Mouse (Mus musculus) hindbrain, embryonic 10.5 days (tissue): ENCODE data around the gene Coa7. TPM values are rescaled to one million over a fixed set of nuclear protein-coding genes. Genes with fewer than 3 reads are reported as not detected.

ENCODE experiments used
- DNase-seq: peaks from one replicate; pipeline ENCODE4 v3.0.0-alpha.2; 2017; ENCODE audit warnings: low spot score
- H3K27ac ChIP-seq: fragments of 300-500 bp; sonication (generic); 2 replicates; pipeline ENCODE4 v1.5.1; 2016; ENCODE audit warnings: mild to moderate bottlenecking, moderate library complexity
- H3K27me3 ChIP-seq: fragments of 300-500 bp; sonication (generic); 2 replicates; pipeline ENCODE4 v1.6.1; 2016; ENCODE audit warnings: mild to moderate bottlenecking; ENCODE audit not compliant: poor library complexity, insufficient read depth, severe bottlenecking
- H3K36me3 ChIP-seq: fragments of 300-500 bp; sonication (generic); 2 replicates; pipeline ENCODE4 v1.6.1; 2016; ENCODE audit warnings: mild to moderate bottlenecking, moderate library complexity
- H3K4me1 ChIP-seq: fragments of 300-500 bp; sonication (generic); replicated peaks from 2 replicates; pipeline ENCODE4 v1.6.1; 2016; ENCODE audit warnings: mild to moderate bottlenecking
- H3K4me3 ChIP-seq: fragments of 300-500 bp; sonication (generic); 2 replicates; pipeline ENCODE4 v1.5.1; 2016; ENCODE audit warnings: mild to moderate bottlenecking, moderate library complexity
- H3K9me3 ChIP-seq: fragments of 300-500 bp; sonication (generic); 2 replicates; pipeline ENCODE4 v1.6.1; 2016; ENCODE audit warnings: mild to moderate bottlenecking, moderate library complexity
- WGBS: fragments of 180-500 bp; shearing (Covaris S2); methylation state at CpG from one replicate; pipeline ENCODE4 v1.1.7; 2016; 5-methylcytosine and 5-hydroxymethylcytosine counted together
- polyA plus RNA-seq: library from polyadenylated mRNA; unstranded; fragments of >200 nt; fragmentation: Nextera tagmentation; extraction: Ambion mirVana; gene quantifications from 2 replicates; pipeline ENCODE4 v1.2.1, GENCODE M21; 2016

Gene Coa7
- 65.2 and 68.6 TPM in 2 replicates for polyA plus RNA-seq

DNA sequence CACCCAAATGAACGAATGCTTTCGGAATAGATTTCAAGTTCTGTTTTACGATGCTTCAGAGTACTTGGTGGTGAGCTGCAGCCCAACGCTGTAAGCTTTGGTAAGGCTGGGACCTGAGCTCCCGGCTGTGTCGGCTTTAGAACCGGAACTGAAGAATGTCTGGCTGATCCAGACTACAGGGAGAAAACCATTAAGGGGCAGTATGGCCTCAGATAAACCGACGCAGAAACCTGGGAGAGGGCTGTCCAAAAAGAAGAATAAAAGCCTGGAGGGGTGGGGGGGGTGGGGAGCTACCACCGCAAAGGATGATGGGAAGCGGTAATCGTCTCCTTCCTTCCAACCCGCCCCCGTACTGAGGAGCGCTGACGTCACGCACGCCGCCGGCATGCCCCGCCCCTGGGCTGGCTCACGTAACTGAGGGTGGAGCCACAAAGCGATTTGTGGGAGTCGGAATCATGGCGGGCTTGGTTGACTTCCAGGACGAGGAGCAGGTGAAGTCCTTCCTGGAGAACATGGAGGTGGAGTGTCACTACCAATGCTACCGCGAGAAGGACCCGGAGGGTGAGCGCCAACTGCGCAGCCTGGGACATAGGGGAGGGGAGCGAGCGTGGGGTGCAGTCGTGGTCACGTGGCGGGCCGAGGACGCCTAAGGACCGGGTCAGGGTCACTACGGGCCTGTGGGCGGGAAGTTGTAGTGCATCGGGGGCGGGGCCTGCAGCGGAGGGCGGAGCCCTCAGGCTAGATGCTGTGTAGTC lies at the start of gene Coa7:
Coa7 (plus strand) TSS at position 411 of the 755 bp plus-strand sequence.
- Histone ChIP-seq H3K4me3 (peak within 1 kb of the TSS; percentile 62), H3K9me3 (no peaks in the 10 kb centered on the region), H3K27ac (peak within 1 kb of the TSS; percentile 89), H3K4me1 (peaks cover 15% of the 10 kb centered on the region), H3K27me3 (no peaks in the 10 kb centered on the region), H3K36me3 (peaks cover 31% of the 10 kb centered on the region)
- peak; percentile 99 for DNase-seq
- 1% methylated on average over 45 of the region's 45 CpGs for WGBS

DNA sequence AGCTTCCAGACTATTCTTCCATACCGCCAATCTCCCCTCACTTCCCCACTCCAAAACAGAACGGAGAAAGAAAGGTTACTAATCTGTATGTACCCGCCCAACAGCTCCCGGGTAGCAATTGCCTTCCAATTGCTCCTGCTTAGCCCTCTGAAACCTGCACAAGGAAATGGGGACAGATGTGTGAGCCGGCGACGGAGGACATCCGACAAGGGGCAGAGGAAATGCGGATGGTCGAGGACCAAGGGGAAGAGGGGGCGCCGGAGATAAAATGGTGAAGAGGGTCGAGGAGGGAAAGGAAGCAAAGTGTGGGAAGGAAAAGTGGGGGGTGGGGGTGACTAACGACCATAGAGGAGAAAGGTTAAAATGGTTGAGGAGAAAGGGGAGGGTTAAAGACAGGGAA lies 27.7 kb upstream of the Coa7 start:
- H3K9me3 ChIP-seq: peaks cover 2% of the 10 kb centered on the region; the same call in 1 of the 2 replicates
- DNase-seq: peak; percentile 41
- peaks cover 13% of the 10 kb centered on the region; the same call in 1 of the 2 replicates for H3K36me3 ChIP-seq
- peaks cover 19% of the 10 kb centered on the region for H3K4me1 ChIP-seq
- H3K4me3 ChIP-seq: peak overlapping the region; percentile 94
- H3K27ac ChIP-seq: peak overlapping the region; percentile 96
- 1% methylated on average over 14 of the region's 14 CpGs for WGBS
- no peaks in the 10 kb centered on the region for H3K27me3 ChIP-seq

DNA sequence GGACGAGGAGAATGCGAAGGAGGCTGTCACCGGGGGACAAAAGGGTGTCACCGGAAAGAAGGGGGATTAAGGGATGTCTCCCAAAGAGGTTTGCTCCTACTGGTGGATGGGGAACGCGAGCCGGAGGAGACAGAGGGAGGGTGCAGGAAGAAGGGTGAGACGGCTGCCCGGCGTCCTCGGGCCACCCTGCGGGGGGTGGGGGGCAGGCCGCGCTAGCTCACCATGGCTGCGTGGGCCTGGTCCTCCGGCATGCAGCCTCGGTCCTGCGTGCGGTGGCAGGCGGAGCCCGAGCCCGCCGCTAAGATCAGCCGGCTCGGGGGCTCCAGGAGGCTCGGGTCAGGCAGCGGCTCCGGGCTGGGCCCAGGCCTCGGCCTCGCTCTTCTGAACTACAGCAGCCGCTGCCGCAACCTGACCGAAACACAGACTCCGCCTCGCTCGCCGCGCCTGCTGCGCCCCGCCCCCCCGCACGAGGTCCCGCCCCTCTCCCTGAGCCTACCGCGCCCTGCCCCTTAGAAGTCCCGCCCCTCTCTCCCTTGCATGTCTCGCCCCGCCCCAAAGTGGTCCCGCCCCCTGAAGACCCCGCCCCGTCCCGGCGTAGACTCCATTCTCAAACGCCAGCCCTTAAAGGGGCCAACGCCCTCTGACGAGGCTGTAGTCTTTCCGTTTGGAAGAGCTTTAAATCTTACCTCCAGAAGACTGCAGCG lies 27.1 kb upstream of the Coa7 start, which contains the start of gene Zyg11b:
Zyg11b (minus strand) TSS at position 427 of the 704 bp plus-strand sequence.
- peak within 1 kb of the TSS; percentile 94 for H3K4me3 ChIP-seq
- H3K36me3 ChIP-seq: peaks cover 13% of the 10 kb centered on the region; the same call in 1 of the 2 replicates
- peak within 1 kb of the TSS; percentile 96 for H3K27ac ChIP-seq
- H3K9me3 ChIP-seq: peaks cover 5% of the 10 kb centered on the region; the same call in 1 of the 2 replicates
- WGBS: under 1% methylated on average over 58 of the region's 58 CpGs
- H3K27me3 ChIP-seq: no peaks in the 10 kb centered on the region
- DNase-seq: peak; percentile 97
- H3K4me1 ChIP-seq: peaks cover 19% of the 10 kb centered on the region

DNA sequence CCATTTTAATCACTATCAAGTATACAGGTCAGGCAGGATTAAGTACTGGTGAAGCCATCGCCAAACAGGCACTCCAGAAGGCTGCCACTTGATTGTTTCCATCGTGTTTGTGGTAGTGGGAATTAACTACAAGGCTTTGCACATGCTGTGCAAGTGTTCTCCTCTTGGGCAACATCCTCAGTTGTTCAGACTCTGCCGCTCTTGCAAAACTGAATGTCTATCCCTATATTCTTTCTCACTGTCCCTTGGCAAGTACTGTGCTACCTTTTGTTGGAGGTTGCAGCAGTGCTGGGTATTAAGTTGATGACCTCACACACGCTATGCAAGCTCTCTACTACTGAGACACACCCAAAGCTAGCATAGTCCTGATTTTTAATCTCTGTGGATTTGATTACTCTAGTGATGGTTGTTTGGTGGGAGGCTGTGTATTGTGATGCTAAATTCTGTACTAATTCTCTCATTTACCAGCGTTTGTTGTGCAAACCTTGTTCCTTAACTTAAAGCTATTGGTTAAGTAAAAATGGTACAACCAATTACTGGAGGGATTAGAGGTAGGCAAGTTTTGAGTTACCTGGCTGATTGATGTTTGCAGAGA lies 25.5 kb upstream of the Coa7 start:
- Histone ChIP-seq H3K4me3 (no peak overlapping the region), H3K9me3 (peaks cover 10% of the 10 kb centered on the region; the same call in 1 of the 2 replicates), H3K27ac (no peak overlapping the region), H3K27me3 (no peaks in the 10 kb centered on the region), H3K36me3 (no peaks in the 10 kb centered on the region), H3K4me1 (peaks cover 19% of the 10 kb centered on the region)
- WGBS: 80% methylated on average over 5 of the region's 5 CpGs
- DNase-seq: no peak

DNA sequence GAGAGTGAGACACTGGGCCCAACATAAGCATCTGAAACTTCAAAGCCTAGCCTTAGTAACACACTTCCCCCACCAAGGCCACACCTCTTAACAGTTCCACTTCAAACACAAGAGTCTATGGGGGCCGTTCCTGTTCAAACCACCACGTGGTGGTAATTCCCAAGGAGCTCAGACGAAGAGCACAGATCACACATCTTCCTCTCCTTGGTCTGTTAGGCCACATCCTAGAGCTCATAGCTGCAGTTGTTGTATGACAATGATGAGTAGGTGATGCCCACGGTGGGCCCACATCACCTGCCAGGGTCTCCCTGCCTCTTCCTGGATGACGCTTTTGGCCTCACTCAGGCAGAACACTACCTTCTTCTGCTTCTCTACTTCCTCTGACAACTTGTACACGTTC lies 17.2 kb upstream of the Coa7 start:
- WGBS: 79% methylated on average over 6 of the region's 6 CpGs
- Histone ChIP-seq H3K9me3 (peaks cover 12% of the 10 kb centered on the region; the same call in 1 of the 2 replicates), H3K36me3 (no peaks in the 10 kb centered on the region), H3K27ac (no peak overlapping the region), H3K4me3 (no peak overlapping the region), H3K4me1 (no peaks in the 10 kb centered on the region), H3K27me3 (no peaks in the 10 kb centered on the region)
- DNase-seq: no peak

DNA sequence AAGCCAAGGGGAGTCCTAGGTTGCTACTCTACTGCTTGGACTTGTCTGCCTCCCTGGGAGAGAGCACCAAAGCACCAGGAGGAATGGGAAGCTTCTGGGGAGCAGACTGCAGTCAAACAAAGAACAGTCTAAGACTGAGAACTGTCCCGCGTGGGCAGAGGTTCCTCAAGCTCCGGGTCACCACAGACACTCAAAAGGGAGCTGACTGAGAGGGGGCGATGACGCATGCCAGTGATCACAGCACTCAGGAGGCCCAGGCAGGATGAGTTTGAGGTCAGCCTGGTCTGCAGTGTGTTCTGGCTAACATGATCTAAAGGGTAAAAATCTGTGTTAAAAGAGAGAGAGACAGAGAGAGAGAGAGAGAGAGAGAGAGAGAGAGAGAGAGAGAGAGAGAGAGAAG lies 13.9 kb upstream of the Coa7 start:
- 47% methylated on average over 5 of the region's 5 CpGs for WGBS
- no peak for DNase-seq
- no peak overlapping the region for H3K4me3 ChIP-seq
- no peaks in the 10 kb centered on the region for H3K36me3 ChIP-seq
- no peaks in the 10 kb centered on the region for H3K9me3 ChIP-seq
- no peaks in the 10 kb centered on the region for H3K27me3 ChIP-seq
- H3K4me1 ChIP-seq: no peaks in the 10 kb centered on the region
- no peak overlapping the region for H3K27ac ChIP-seq

DNA sequence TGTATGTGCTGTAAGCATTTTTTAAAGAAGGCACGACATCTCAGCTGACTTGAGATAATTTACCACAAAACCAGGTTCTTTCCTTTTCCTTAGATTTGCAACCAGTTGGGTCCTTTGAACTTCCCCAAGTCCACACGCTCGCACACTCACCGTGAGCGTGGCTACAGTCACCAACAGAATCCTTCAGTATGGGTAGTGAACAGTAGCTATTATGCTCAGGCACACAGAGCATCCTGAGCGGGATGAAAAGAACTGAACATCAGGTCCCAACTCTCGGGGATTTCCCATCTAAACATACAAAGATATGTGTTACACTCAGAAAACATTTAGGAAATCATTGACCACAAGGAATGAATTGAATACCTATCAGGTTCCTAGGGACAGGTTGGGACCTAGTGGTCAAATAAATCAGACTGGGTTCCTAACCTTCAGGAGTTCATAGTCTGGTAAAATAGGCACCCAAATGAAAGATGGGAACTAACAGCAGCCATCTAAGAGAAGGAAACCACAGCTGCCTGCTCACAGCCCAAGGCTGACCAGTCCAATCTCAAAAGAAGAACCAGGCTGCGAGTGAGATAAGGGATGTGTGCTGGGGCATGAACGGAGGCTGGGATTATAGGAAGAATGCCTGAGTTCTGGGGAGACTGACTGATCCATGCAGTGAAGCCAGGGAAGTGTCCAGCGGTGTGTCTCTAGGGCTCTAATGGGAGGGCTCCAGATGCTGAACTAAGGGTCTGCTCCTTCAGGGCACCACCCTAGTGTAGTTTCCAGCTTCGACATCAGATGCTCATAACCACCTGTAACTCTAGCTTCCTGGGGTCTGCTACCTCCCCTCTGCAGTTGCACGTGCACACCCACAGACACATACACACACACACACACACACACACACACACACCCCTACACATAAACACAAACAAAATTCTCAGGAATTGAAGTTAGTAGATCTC lies 10.0 kb upstream of the Coa7 start:
- no peaks in the 10 kb centered on the region for H3K9me3 ChIP-seq
- WGBS: 85% methylated on average over 12 of the region's 12 CpGs

DNA sequence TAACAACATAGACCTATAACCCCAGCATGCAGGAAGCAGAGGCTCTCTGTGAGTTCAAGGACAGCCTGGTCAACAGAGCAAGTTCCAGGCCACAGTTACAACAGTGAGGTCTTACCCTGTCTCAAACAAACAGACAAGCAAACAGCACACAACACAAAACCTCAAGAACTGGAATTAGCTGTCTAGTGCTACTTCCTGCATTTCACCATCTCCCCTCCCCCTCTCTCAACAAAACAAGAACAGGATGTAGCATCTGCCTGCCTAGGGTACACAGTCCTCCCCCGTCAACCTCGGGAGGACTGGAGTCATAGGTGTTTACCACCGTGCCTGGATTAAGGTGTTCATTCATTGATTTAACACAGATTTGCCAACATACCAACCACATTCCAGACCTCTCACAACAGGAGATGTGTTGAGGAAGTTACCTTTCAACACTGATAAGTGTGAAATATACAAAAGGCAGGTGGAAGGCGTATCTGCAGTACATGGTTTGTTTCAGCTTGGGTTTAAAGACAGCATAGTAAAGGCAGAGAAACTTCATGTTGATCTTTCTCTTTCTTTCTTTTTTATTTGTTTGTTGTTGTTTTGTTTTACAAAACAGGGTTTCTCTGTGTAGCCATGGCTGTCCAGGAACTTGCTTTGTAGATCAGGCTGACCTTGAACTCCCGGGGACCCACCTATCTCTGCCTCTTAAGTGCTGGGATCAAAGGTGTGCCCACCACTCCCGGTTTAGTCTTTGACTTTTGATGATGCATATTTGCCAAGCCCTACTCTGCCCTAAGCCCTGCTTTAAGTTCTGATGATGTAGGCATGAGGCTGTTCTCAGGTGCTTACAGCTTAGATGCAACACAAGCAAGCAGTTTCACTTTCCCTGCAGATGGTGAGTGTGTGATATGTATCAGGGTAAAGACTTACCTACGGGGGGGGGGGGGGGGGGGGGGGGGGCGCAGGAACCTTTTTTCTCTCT lies 9.0 kb upstream of the Coa7 start:
- Histone ChIP-seq H3K9me3 (no peaks in the 10 kb centered on the region), H3K4me3 (no peak overlapping the region), H3K4me1 (no peaks in the 10 kb centered on the region), H3K27ac (no peak overlapping the region), H3K36me3 (no peaks in the 10 kb centered on the region), H3K27me3 (no peaks in the 10 kb centered on the region)
- WGBS: 73% methylated on average over 8 of the region's 8 CpGs
- DNase-seq: no peak

More for the DNA sequence above, 10.0 kb upstream of the Coa7 start:
- Histone ChIP-seq H3K4me3 (no peak overlapping the region), H3K36me3 (no peaks in the 10 kb centered on the region), H3K27me3 (no peaks in the 10 kb centered on the region), H3K27ac (no peak overlapping the region), H3K4me1 (no peaks in the 10 kb centered on the region)
- no peak for DNase-seq

DNA sequence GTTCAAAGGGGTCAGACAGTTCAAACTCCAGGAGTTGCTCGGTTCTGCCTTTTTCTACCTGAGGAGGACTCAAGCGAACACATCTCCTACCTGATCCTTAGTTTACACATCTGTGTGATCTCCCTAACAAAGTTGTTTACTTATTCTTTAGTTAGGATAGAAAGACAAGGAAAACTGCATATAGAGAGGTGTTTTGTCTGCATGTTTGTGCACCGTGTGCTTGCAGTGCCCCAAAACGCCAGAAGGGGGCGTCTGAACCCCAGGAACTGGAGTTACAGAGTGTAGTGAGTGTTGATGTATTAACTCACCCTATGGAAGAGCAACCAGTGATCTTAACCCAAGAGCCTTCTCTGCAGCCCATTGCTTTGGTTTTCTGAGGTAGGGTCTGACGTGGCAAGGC lies 8.2 kb upstream of the Coa7 start:
- Histone ChIP-seq H3K9me3 (no peaks in the 10 kb centered on the region), H3K27ac (no peak overlapping the region), H3K27me3 (no peaks in the 10 kb centered on the region), H3K36me3 (no peaks in the 10 kb centered on the region), H3K4me3 (no peak overlapping the region), H3K4me1 (no peaks in the 10 kb centered on the region)
- 69% methylated on average over 6 of the region's 6 CpGs for WGBS
- DNase-seq: no peak

DNA sequence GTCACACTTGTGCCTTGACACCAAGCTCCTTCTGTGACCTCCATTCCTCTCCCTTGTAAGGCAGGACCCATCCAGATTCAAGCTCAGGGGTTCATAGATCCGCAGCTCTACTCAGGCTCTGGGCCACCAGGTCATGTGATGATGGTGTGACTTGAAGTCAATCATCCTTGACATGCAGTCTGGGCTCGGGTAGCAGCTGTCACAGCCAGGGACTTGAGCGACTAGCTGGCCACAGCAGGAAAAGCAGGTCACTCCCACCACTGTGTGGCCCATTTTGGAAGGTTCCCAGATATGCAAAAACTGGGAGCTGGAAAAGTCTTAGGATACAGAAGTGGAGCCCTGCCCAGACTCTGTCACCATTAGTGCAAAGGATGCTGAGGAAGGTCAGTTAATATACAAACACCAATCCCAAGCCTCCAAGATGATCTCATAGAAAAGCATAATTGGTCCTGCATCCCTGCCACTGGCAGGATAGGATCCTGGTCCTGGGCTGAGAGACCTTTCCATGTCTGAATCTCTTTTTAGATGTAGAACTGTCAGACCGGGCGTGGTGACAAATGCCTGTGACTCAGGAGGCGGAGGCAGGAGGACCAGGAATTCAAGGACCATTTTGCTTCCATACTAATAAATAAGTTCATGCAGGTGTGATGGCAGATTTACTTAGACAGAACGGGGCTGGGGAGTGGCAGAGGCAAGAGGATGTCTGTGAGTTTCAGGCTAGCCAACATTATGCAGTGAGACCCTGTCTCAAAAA lies 7.1 kb upstream of the Coa7 start:
- WGBS: 80% methylated on average over 7 of the region's 7 CpGs
- H3K4me1 ChIP-seq: no peaks in the 10 kb centered on the region
- no peaks in the 10 kb centered on the region for H3K27me3 ChIP-seq
- DNase-seq: no peak
- no peak overlapping the region for H3K27ac ChIP-seq
- H3K36me3 ChIP-seq: no peaks in the 10 kb centered on the region
- H3K4me3 ChIP-seq: no peak overlapping the region
- H3K9me3 ChIP-seq: no peaks in the 10 kb centered on the region

DNA sequence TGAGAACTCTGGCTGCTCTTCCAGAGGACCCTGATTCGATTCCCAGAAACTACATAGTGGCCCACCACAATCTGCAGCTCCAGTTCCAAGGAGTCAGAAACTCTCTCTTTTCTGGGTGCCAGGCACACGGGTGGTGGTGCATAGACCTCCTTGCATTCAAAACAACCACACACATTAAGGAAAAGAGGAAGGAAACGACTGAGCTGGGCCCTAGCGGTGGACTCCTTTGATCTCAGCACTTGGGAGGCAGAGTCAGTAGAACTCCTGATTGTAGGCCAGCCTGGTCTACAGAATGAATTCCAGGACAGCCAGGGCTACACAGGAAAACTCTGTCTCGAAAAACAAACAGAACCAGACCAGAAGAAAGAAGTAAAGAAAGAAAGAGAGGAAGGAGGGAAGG lies 4.4 kb upstream of the Coa7 start:
- H3K27me3 ChIP-seq: no peaks in the 10 kb centered on the region
- DNase-seq: no peak
- H3K4me3 ChIP-seq: no peak overlapping the region
- H3K36me3 ChIP-seq: no peaks in the 10 kb centered on the region
- H3K9me3 ChIP-seq: no peaks in the 10 kb centered on the region
- WGBS: 63% methylated on average over 5 of the region's 5 CpGs
- H3K27ac ChIP-seq: no peak overlapping the region
- H3K4me1 ChIP-seq: peaks cover 9% of the 10 kb centered on the region
